21 mouse cellular contexts compared by ENCODE assay signal in the genomic region with DNA sequence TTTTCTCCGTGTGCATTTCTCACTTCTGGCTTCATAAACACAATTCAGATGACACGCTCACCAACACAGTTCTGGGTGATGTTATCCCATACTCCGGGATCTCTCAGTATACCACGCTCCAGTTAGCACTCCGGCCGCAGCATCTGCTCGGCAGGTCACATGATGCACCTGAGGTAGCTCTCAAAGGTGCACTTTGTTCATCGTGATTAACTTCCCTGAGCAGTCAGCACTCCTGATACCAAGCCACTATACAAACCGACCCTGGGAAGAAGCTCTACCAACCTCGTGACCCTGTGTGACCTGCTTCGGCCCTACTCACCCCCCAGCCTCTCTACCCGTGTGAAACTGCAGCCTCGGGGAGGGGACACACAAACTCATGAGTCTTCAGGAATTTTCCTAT. TPM values are rescaled to one million over a fixed set of nuclear protein-coding genes. Genes with fewer than 3 reads are reported as not detected.
DNase-seq lines count a peak whose midpoint lies in the region; ATAC-seq and TF ChIP-seq lines count a peak whose summit lies in the region.
"Had no signal": no experiment of that assay in that cellular context is flagged by ENCODE, and none has a peak within 500 bp of the region (broad histone marks: within the 10 kb centered on the region; RNA-seq: fewer than 3 reads in every experiment).

No protein-coding gene starts in this region.

- peaks cover 57% of the 10 kb centered on the region for H3K36me3 ChIP-seq in kidney, embryonic 14.5 days (ENCODE audit: control insufficient read depth, insufficient read depth, low read length)
- H3K36me3 ChIP-seq: forebrain, embryonic 15.5 days had no signal

- peak; percentile 58 for DNase-seq in kidney, adult 11 months
- no peak for DNase-seq in layer of hippocampus, adult 2 months (ENCODE audit: low spot score in 2 of 2)
- no peak for DNase-seq in layer of hippocampus, postnatal 36 days
- peak; percentile 55 to 74 for DNase-seq in kidney, postnatal 25 days
- no peak for DNase-seq in cerebellum, postnatal 4 days (ENCODE audit: low spot score in 2 of 2)
- no peak for DNase-seq in spleen, postnatal 4 days (ENCODE audit: low spot score in 2 of 2)
- DNase-seq: adrenal gland, adult 2 months; adrenal gland, postnatal 25 days; cerebellum, adult 18-20 months; cerebellum, adult 9-11 months; cerebellum, postnatal 36 days; gastrocnemius, postnatal 36 days; heart, adult 11 months; heart, postnatal 36 days had no signal

- H3K27me3 ChIP-seq in kidney, embryonic 14.5 days (ENCODE audit: control insufficient read depth, insufficient read depth, low read length) = no peaks in the 10 kb centered on the region
- H3K27me3 ChIP-seq: CH12.LX; forebrain, embryonic 15.5 days; heart, embryonic 13.5 days had no signal

- TF ChIP-seq CTCF in layer of hippocampus, adult 2 months (conservative IDR thresholded peaks at IDR 0.05) = no peak

- ATAC-seq in kidney, embryonic 14.5 days (ENCODE audit: low FRiP score, low TSS enrichment) = no peak
- ATAC-seq: forebrain, embryonic 15.5 days had no signal

- H3K9me3 ChIP-seq in kidney, embryonic 14.5 days (ENCODE audit: control insufficient read depth, low read length) = no peaks in the 10 kb centered on the region
- H3K9me3 ChIP-seq: embryonic facial prominence, embryonic 10.5 days; forebrain, embryonic 15.5 days; heart, embryonic 13.5 days had no signal

- WGBS in kidney, embryonic 14.5 days = 88% methylated on average over 13 of the region's 13 CpGs

- no peak overlapping the region for H3K4me2 ChIP-seq in kidney, embryonic 14.5 days (replicated peaks; ENCODE audit: low read depth, low read length)
- H3K4me2 ChIP-seq: forebrain, embryonic 15.5 days; heart, embryonic 13.5 days had no signal

- no peak overlapping the region for H3K4me3 ChIP-seq in kidney, embryonic 14.5 days (ENCODE audit: low read length)
- no peak overlapping the region for H3K4me3 ChIP-seq in layer of hippocampus, adult 2 months
- H3K4me3 ChIP-seq: embryonic facial prominence, embryonic 10.5 days; forebrain, embryonic 15.5 days; heart, embryonic 13.5 days had no signal

- no peak overlapping the region for H3K9ac ChIP-seq in kidney, embryonic 14.5 days (ENCODE audit: low read depth, low read length)
- H3K9ac ChIP-seq: forebrain, embryonic 15.5 days; heart, embryonic 13.5 days had no signal

- H3K27ac ChIP-seq in kidney, embryonic 14.5 days (ENCODE audit: low read depth, low read length) = no peak overlapping the region
- peak overlapping the region; percentile 88 for H3K27ac ChIP-seq in layer of hippocampus, adult 2 months
- H3K27ac ChIP-seq: embryonic facial prominence, embryonic 10.5 days; forebrain, embryonic 15.5 days; heart, embryonic 13.5 days had no signal

- H3K4me1 ChIP-seq in kidney, embryonic 14.5 days (ENCODE audit: control insufficient read depth, insufficient read depth, low read length) = no peaks in the 10 kb centered on the region
- H3K4me1 ChIP-seq: embryonic facial prominence, embryonic 10.5 days; forebrain, embryonic 15.5 days; heart, embryonic 13.5 days had no signal

RNA-seq across cellular contexts. Expression of a gene that starts 56.1 kb away (rescaled TPM):
- not detected in 2 replicates for polyA plus RNA-seq in kidney, embryonic 14.5 days (2014; fragmentation: Nextera tagmentation; extraction: Ambion mirVana)
- not detected for total RNA-seq in layer of hippocampus, adult 2 months (2021)
- under 1 TPM in 1 of 2 experiments, not detected in 1; 0.33 TPM for total RNA-seq in layer of hippocampus, postnatal 36 days (2021)
- total RNA-seq: CH12.LX had no signal
- polyA plus RNA-seq: embryonic facial prominence, embryonic 10.5 days; forebrain, embryonic 15.5 days; heart, postnatal 0 days; hindbrain, embryonic 11.5 days had no signal

RNA-seq across cellular contexts. Expression of a gene that starts 59.6 kb away (rescaled TPM):
- 33.7 and 35.9 TPM in 2 replicates for polyA plus RNA-seq in kidney, embryonic 14.5 days (2014; fragmentation: Nextera tagmentation; extraction: Ambion mirVana)
- 1 to 10 TPM; 2.2 to 2.8 TPM for total RNA-seq in layer of hippocampus, adult 2 months (2021)
- 1 to 10 TPM; 2.3 to 3.4 TPM for total RNA-seq in layer of hippocampus, postnatal 36 days (2021)

RNA-seq across cellular contexts. Expression of a gene that starts 59.9 kb away (rescaled TPM):
- 128 and 153 TPM in 2 replicates for polyA plus RNA-seq in kidney, embryonic 14.5 days (2014; fragmentation: Nextera tagmentation; extraction: Ambion mirVana)
- total RNA-seq in layer of hippocampus, adult 2 months (2021) = 100 to 1,000 TPM in 1 of 2 experiments, 10 to 100 TPM in 1; 93.7 to 109 TPM
- total RNA-seq in layer of hippocampus, postnatal 36 days (2021) = 100 to 1,000 TPM; 101 to 110 TPM

Comparison
In these comparisons a context has a peak if more than half of its experiments do, and no peak if none do; other contexts are left out.
1. DNase-seq: peak in kidney, adult 11 months (single experiment) and kidney, postnatal 25 days (2 of 2); none in layer of hippocampus, adult 2 months (0 of 2), layer of hippocampus, postnatal 36 days (0 of 2), cerebellum, postnatal 4 days (0 of 2) and spleen, postnatal 4 days (0 of 2).